16 mouse cellular contexts compared by ENCODE assay signal in the genomic region with DNA sequence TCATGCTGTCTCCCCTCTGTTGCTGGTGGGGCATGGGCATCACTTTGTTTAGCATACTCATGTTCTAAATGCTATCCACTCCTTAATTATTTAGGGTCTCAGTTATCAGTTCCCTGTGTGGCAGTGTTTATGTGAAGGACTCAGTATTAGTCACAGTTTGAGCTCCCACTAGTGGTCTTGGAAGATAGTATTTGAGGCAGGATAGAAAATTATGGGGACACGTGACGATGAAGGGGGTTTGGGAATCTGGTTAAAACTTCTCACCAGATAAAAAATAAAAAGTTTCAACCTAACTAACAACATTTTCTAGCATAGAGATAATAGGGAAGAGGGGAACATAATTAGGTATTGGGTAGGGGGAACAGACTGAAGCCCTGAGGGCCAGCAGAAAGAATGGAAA.
"Had no signal": no experiment of that assay in that cellular context is flagged by ENCODE, and none has a peak within 500 bp of the region (broad histone marks: within the 10 kb centered on the region; RNA-seq: fewer than 3 reads in every experiment).

No protein-coding gene starts in this region.

- H3K27ac ChIP-seq: liver, embryonic 14.5 days; lung, embryonic 15.5 days; midbrain, embryonic 10.5 days; midbrain, embryonic 12.5 days; neural tube, embryonic 13.5 days; neural tube, embryonic 15.5 days; stomach, embryonic 15.5 days had no signal

- H3K4me3 ChIP-seq: lung, embryonic 15.5 days; midbrain, embryonic 10.5 days; midbrain, embryonic 12.5 days; myocyte; neural tube, embryonic 13.5 days; neural tube, embryonic 15.5 days; stomach, embryonic 15.5 days had no signal

- H3K9ac ChIP-seq: liver, embryonic 14.5 days; lung, embryonic 15.5 days; midbrain, embryonic 12.5 days; neural tube, embryonic 13.5 days; neural tube, embryonic 15.5 days; stomach, embryonic 15.5 days had no signal

- H3K27me3 ChIP-seq: lung, embryonic 15.5 days; midbrain, embryonic 12.5 days; neural tube, embryonic 15.5 days; stomach, embryonic 15.5 days had no signal

- H3K4me1 ChIP-seq: lung, embryonic 15.5 days; midbrain, embryonic 10.5 days; midbrain, embryonic 12.5 days; neural tube, embryonic 13.5 days; neural tube, embryonic 15.5 days; stomach, embryonic 15.5 days had no signal

- H3K9me3 ChIP-seq: lung, embryonic 15.5 days; midbrain, embryonic 10.5 days; midbrain, embryonic 12.5 days; neural tube, embryonic 13.5 days; neural tube, embryonic 15.5 days; stomach, embryonic 15.5 days had no signal

- H3K4me2 ChIP-seq: lung, embryonic 15.5 days; midbrain, embryonic 12.5 days; neural tube, embryonic 13.5 days; neural tube, embryonic 15.5 days; stomach, embryonic 15.5 days had no signal

- H3K36me3 ChIP-seq: lung, embryonic 15.5 days; midbrain, embryonic 10.5 days; midbrain, embryonic 12.5 days; neural tube, embryonic 13.5 days; neural tube, embryonic 15.5 days; stomach, embryonic 15.5 days had no signal

- DNase-seq: lung, adult 18-20 months; lung, postnatal 10 days; lung, postnatal 4 days; midbrain, embryonic 14.5 days; right cerebral cortex, postnatal 14 days; thymus, adult 18-20 months; thymus, postnatal 14 days; thymus, postnatal 36 days had no signal
